14 mouse cellular contexts compared by ENCODE assay signal in genomic region chr9:114560141-114560540, GRCm38 (mm10). TPM values are rescaled to one million over a fixed set of nuclear protein-coding genes. Genes with fewer than 3 reads are reported as not detected.
A peak's percentile ranks its signal among the peaks of the same experiment; 100 is the strongest.
DNase-seq lines count a peak whose midpoint lies in the region; ATAC-seq and TF ChIP-seq lines count a peak whose summit lies in the region.
"Had no signal": no experiment of that assay in that cellular context is flagged by ENCODE, and none has a peak within 500 bp of the region (broad histone marks: within the 10 kb centered on the region; RNA-seq: fewer than 3 reads in every experiment).

No protein-coding gene starts in this region.

- no peak for ATAC-seq in forebrain, embryonic 14.5 days
- no peak for ATAC-seq in lung, embryonic 14.5 days (ENCODE audit: insufficient read depth)
- no peak for ATAC-seq in intestine, embryonic 15.5 days
- ATAC-seq in neural tube, embryonic 14.5 days (ENCODE audit: low read depth): no peak

- H3K27me3 ChIP-seq in forebrain, embryonic 10.5 days (ENCODE audit: poor library complexity, severe bottlenecking): peaks cover 10% of the 10 kb centered on the region; the same call in 1 of the 2 replicates
- peaks cover 66% of the 10 kb centered on the region for H3K27me3 ChIP-seq in forebrain, embryonic 14.5 days (replicated peaks; ENCODE audit: control insufficient read depth, insufficient read depth, low read length)
- H3K27me3 ChIP-seq in lung, embryonic 14.5 days (ENCODE audit: insufficient read depth, low read length): peaks cover 21% of the 10 kb centered on the region
- H3K27me3 ChIP-seq in intestine, embryonic 15.5 days (replicated peaks): peaks cover 39% of the 10 kb centered on the region
- H3K27me3 ChIP-seq in neural tube, embryonic 14.5 days (ENCODE audit: control insufficient read depth, insufficient read depth, low read length): peaks cover 19% of the 10 kb centered on the region

- H3K27ac ChIP-seq in forebrain, embryonic 10.5 days: 0 out of 2 replicates have a peak overlapping the region, but pooled peaks have one; percentile 1
- no peak overlapping the region for H3K27ac ChIP-seq in forebrain, embryonic 14.5 days (ENCODE audit: low read depth, low read length)
- peak overlapping the region; percentile 3; the same call in 1 of the 2 replicates for H3K27ac ChIP-seq in lung, embryonic 14.5 days (ENCODE audit: low read depth)
- no peak overlapping the region for H3K27ac ChIP-seq in intestine, embryonic 15.5 days
- no peak overlapping the region for H3K27ac ChIP-seq in neural tube, embryonic 14.5 days (ENCODE audit: low read depth, low read length)

- peak overlapping the region; percentile 82 for H3K4me3 ChIP-seq in forebrain, embryonic 10.5 days
- no peak overlapping the region for H3K4me3 ChIP-seq in forebrain, embryonic 14.5 days (ENCODE audit: low read depth, low read length)
- H3K4me3 ChIP-seq in lung, embryonic 14.5 days (ENCODE audit: low read depth, low read length): peak overlapping the region; percentile 71
- H3K4me3 ChIP-seq in intestine, embryonic 15.5 days (replicated peaks): peak overlapping the region; percentile 64
- H3K4me3 ChIP-seq in neural tube, embryonic 14.5 days (ENCODE audit: low read depth, low read length): no peak overlapping the region

- H3K4me1 ChIP-seq in forebrain, embryonic 10.5 days: peaks cover 78% of the 10 kb centered on the region
- H3K4me1 ChIP-seq in forebrain, embryonic 14.5 days (ENCODE audit: control insufficient read depth, insufficient read depth, low read length): no peaks in the 10 kb centered on the region
- H3K4me1 ChIP-seq in lung, embryonic 14.5 days (ENCODE audit: insufficient read depth): peaks cover 3% of the 10 kb centered on the region; the same call in 1 of the 2 replicates
- H3K4me1 ChIP-seq in intestine, embryonic 15.5 days (replicated peaks): peaks cover 15% of the 10 kb centered on the region
- peaks cover 16% of the 10 kb centered on the region; the same call in 1 of the 2 replicates for H3K4me1 ChIP-seq in neural tube, embryonic 14.5 days (ENCODE audit: control insufficient read depth, insufficient read depth, low read length)

- no peaks in the 10 kb centered on the region for H3K9me3 ChIP-seq in forebrain, embryonic 10.5 days
- H3K9me3 ChIP-seq in forebrain, embryonic 14.5 days (replicated peaks; ENCODE audit: control insufficient read depth, low read length): no peaks in the 10 kb centered on the region
- no peaks in the 10 kb centered on the region for H3K9me3 ChIP-seq in lung, embryonic 14.5 days (ENCODE audit: low read depth, low read length)
- no peaks in the 10 kb centered on the region for H3K9me3 ChIP-seq in intestine, embryonic 15.5 days
- no peaks in the 10 kb centered on the region for H3K9me3 ChIP-seq in neural tube, embryonic 14.5 days (ENCODE audit: control insufficient read depth, low read length)

- no peak for DNase-seq in forebrain, embryonic 10.5 days (ENCODE audit: extremely low spot score, low spot score)
- no peak for DNase-seq in forebrain, embryonic 14.5 days (ENCODE audit: low spot score)
- DNase-seq in lung, embryonic 14.5 days: no peak
- DNase-seq in lung, adult 18-20 months: no peak
- DNase-seq in right cerebral cortex, postnatal 10 days (ENCODE audit: low spot score in 2 of 2): no peak
- no peak for DNase-seq in layer of hippocampus, adult 11-12 months (ENCODE audit: low spot score)
- DNase-seq: adrenal gland, adult 8-10 months; kidney, adult 2 months; layer of hippocampus, postnatal 36 days; thymus, postnatal 14 days had no signal

- WGBS in forebrain, embryonic 10.5 days: 12% methylated on average over 7 of the region's 7 CpGs
- 16% methylated on average over 7 of the region's 7 CpGs for WGBS in forebrain, embryonic 14.5 days
- WGBS in lung, embryonic 14.5 days: 19% methylated on average over 7 of the region's 7 CpGs
- WGBS in intestine, embryonic 15.5 days: 19% methylated on average over 7 of the region's 7 CpGs
- 6% methylated on average over 7 of the region's 7 CpGs for WGBS in neural tube, embryonic 14.5 days

- no peak overlapping the region for H3K4me2 ChIP-seq in forebrain, embryonic 14.5 days (ENCODE audit: low read length)
- peak overlapping the region; percentile 88 for H3K4me2 ChIP-seq in lung, embryonic 14.5 days
- H3K4me2 ChIP-seq in intestine, embryonic 15.5 days (replicated peaks): peak overlapping the region; percentile 93
- H3K4me2 ChIP-seq in neural tube, embryonic 14.5 days (ENCODE audit: low read depth, low read length): 0 out of 2 replicates have a peak overlapping the region, but pooled peaks have one; percentile 79

- TF ChIP-seq CTCF in lung, embryonic 14.5 days (IDR thresholded peaks at IDR 0.05; ENCODE audit: low read depth): no peak

- no peak overlapping the region for H3K9ac ChIP-seq in forebrain, embryonic 14.5 days (ENCODE audit: low read length)
- H3K9ac ChIP-seq in lung, embryonic 14.5 days: peak overlapping the region; percentile 86
- peak overlapping the region; percentile 80 for H3K9ac ChIP-seq in intestine, embryonic 15.5 days
- no peak overlapping the region for H3K9ac ChIP-seq in neural tube, embryonic 14.5 days (replicated peaks; ENCODE audit: low read depth, low read length)

- no peaks in the 10 kb centered on the region; the same call in 1 of the 2 replicates for H3K36me3 ChIP-seq in forebrain, embryonic 10.5 days (replicated peaks)
- H3K36me3 ChIP-seq in forebrain, embryonic 14.5 days (ENCODE audit: control insufficient read depth, insufficient read depth, low read length): no peaks in the 10 kb centered on the region
- no peaks in the 10 kb centered on the region for H3K36me3 ChIP-seq in lung, embryonic 14.5 days (ENCODE audit: insufficient read depth)
- H3K36me3 ChIP-seq in intestine, embryonic 15.5 days: no peaks in the 10 kb centered on the region
- no peaks in the 10 kb centered on the region for H3K36me3 ChIP-seq in neural tube, embryonic 14.5 days (ENCODE audit: control insufficient read depth, insufficient read depth, low read length)

RNA-seq across cellular contexts. Expression of gene Trim71, which starts 4.0 kb away (rescaled TPM):
- 5.9 and 6.5 TPM in 2 replicates for polyA plus RNA-seq in forebrain, embryonic 10.5 days (2016; fragmentation: Nextera tagmentation; extraction: Ambion mirVana)
- polyA plus RNA-seq in forebrain, embryonic 14.5 days (2014; fragmentation: Nextera tagmentation; extraction: Ambion mirVana): 0.04 and 0.05 TPM in 2 replicates
- 1.4 and 1.5 TPM in 2 replicates for polyA plus RNA-seq in lung, embryonic 14.5 days (2014; fragmentation: Nextera tagmentation; extraction: Ambion mirVana)
- polyA plus RNA-seq in intestine, embryonic 15.5 days (2015; fragmentation: Nextera tagmentation; extraction: Ambion mirVana): 4.1 TPM in 2 replicates
- 0.28 and 0.32 TPM in 2 replicates for polyA plus RNA-seq in neural tube, embryonic 14.5 days (2014; fragmentation: Nextera tagmentation; extraction: Ambion mirVana)
- polyA plus RNA-seq: heart, embryonic 14.5 days; small intestine, adult 2 months had no signal

RNA-seq across cellular contexts. Expression of gene C130032M10Rik, which starts 44.6 kb away (rescaled TPM):
- polyA plus RNA-seq in forebrain, embryonic 10.5 days (2016; fragmentation: Nextera tagmentation; extraction: Ambion mirVana): 1.0 and 1.2 TPM in 2 replicates
- polyA plus RNA-seq in forebrain, embryonic 14.5 days (2014; fragmentation: Nextera tagmentation; extraction: Ambion mirVana): not detected in 2 replicates
- 0.27 TPM in 1 of 2 replicates, not detected in the other for polyA plus RNA-seq in lung, embryonic 14.5 days (2014; fragmentation: Nextera tagmentation; extraction: Ambion mirVana)
- 0.48 and 0.58 TPM in 2 replicates for polyA plus RNA-seq in intestine, embryonic 15.5 days (2015; fragmentation: Nextera tagmentation; extraction: Ambion mirVana)
- not detected in 2 replicates for polyA plus RNA-seq in neural tube, embryonic 14.5 days (2014; fragmentation: Nextera tagmentation; extraction: Ambion mirVana)
- polyA plus RNA-seq: kidney, adult 2 months; small intestine, adult 2 months had no signal

RNA-seq across cellular contexts. Expression of gene Ccr4, which starts 55.4 kb away (rescaled TPM):
- not detected in 2 replicates for polyA plus RNA-seq in forebrain, embryonic 10.5 days (2016; fragmentation: Nextera tagmentation; extraction: Ambion mirVana)
- polyA plus RNA-seq in forebrain, embryonic 14.5 days (2014; fragmentation: Nextera tagmentation; extraction: Ambion mirVana): not detected in 2 replicates
- polyA plus RNA-seq in lung, embryonic 14.5 days (2014; fragmentation: Nextera tagmentation; extraction: Ambion mirVana): not detected in 2 replicates
- 0.56 and 0.63 TPM in 2 replicates for polyA plus RNA-seq in intestine, embryonic 15.5 days (2015; fragmentation: Nextera tagmentation; extraction: Ambion mirVana)
- not detected in 2 replicates for polyA plus RNA-seq in neural tube, embryonic 14.5 days (2014; fragmentation: Nextera tagmentation; extraction: Ambion mirVana)
- polyA plus RNA-seq: heart, embryonic 14.5 days had no signal

Comparison
In these comparisons a context has a peak if more than half of its experiments do, and no peak if none do; other contexts are left out.
1. H3K27ac ChIP-seq: peak in forebrain, embryonic 10.5 days (single experiment) and lung, embryonic 14.5 days (single experiment); none in forebrain, embryonic 14.5 days (single experiment), intestine, embryonic 15.5 days (single experiment) and neural tube, embryonic 14.5 days (single experiment).
2. H3K4me3 ChIP-seq: peak in forebrain, embryonic 10.5 days (single experiment), lung, embryonic 14.5 days (single experiment) and intestine, embryonic 15.5 days (single experiment); none in forebrain, embryonic 14.5 days (single experiment) and neural tube, embryonic 14.5 days (single experiment).
3. H3K9ac ChIP-seq: peak in lung, embryonic 14.5 days (single experiment) and intestine, embryonic 15.5 days (single experiment); none in forebrain, embryonic 14.5 days (single experiment) and neural tube, embryonic 14.5 days (single experiment).